ENCODE assay signal across 1 mouse cellular context in genomic region chr4:129189542-129190519, GRCm38 (mm10).
TF ChIP-seq lines count a peak whose summit lies in the region.

S100pbp (minus strand) TSS chr4:129189727.
Yars (plus strand) TSS chr4:129189760.

TF ChIP-seq in MEL, 35 proteins besides CTCF, POLR2A, EP300 and RAD21 (continued from another document):
- TF ChIP-seq TBP (IDR thresholded peaks at IDR 0.05; ENCODE audit: low read depth, low read length) (0 out of 2 replicates have a peak, but pooled peaks have one; percentile 71), CHD1 (IDR thresholded peaks at IDR 0.05; ENCODE audit: low read depth, low read length) (no peak), MAFK (IDR thresholded peaks at IDR 0.05; ENCODE audit: borderline replicate concordance, low read depth, low read length) (no peak), MAZ (IDR thresholded peaks at IDR 0.05; ENCODE audit: low read depth, low read length) (peak; percentile 97), SMC3 (IDR thresholded peaks at IDR 0.05; ENCODE audit: low read depth, low read length) (peak; percentile 7; the same call in 1 of the 2 replicates), ZNF384 (IDR thresholded peaks at IDR 0.05; ENCODE audit: low read depth, low read length) (peak; percentile 100), HCFC1 (IDR thresholded peaks at IDR 0.05; ENCODE audit: low read depth, low read length) (peak; percentile 97), NELFE (IDR thresholded peaks at IDR 0.05; ENCODE audit: low read depth, low read length) (peak; percentile 74), MAX (IDR thresholded peaks at IDR 0.05; ENCODE audit: low read length) (peak; percentile 98), MYB (IDR thresholded peaks at IDR 0.05; ENCODE audit: low read depth, low read length) (no peak), BHLHE40 (IDR thresholded peaks at IDR 0.05; ENCODE audit: borderline replicate concordance, low read depth, low read length) (no peak; the same call in 1 of the 2 replicates), USF2 (IDR thresholded peaks at IDR 0.05; ENCODE audit: borderline replicate concordance in 1 of 2, insufficient read depth in 1 of 2, low read depth in 1 of 2, low read length in 2 of 2) (no peak), ZMIZ1 (IDR thresholded peaks at IDR 0.05; ENCODE audit: low read depth, low read length) (0 out of 2 replicates have a peak, but pooled peaks have one; percentile 21), GATA1 (IDR thresholded peaks at IDR 0.05; ENCODE audit: low read depth, low read length) (no peak; the same call in 1 of the 2 replicates)
